32 mouse cellular contexts compared by ENCODE assay signal in genomic region chr12:87054873-87055272, GRCm38 (mm10). TPM values are rescaled to one million over a fixed set of nuclear protein-coding genes. Genes with fewer than 3 reads are reported as not detected.
"Had no signal": no experiment of that assay in that cellular context is flagged by ENCODE, and none has a peak within 500 bp of the region (broad histone marks: within the 10 kb centered on the region; RNA-seq: fewer than 3 reads in every experiment).

No protein-coding gene starts in this region.

- DNase-seq: left cerebral cortex, postnatal 4 days; liver; liver, embryonic 13.5 days; liver, postnatal 0 days; lung, adult 18-20 months; lung, adult 2 months; lung, embryonic 14.5 days; lung, postnatal 10 days; lung, postnatal 14 days; lung, postnatal 36 days; lung, postnatal 4 days; midbrain, embryonic 14.5 days had no signal

- H3K4me1 ChIP-seq: limb, embryonic 10.5 days; limb, embryonic 12.5 days; limb, embryonic 13.5 days; limb, embryonic 15.5 days; liver, embryonic 12.5 days; liver, embryonic 13.5 days; liver, embryonic 15.5 days; lung, embryonic 15.5 days; midbrain, embryonic 10.5 days; midbrain, embryonic 12.5 days; midbrain, embryonic 13.5 days; neural tube, embryonic 12.5 days had no signal

- H3K4me3 ChIP-seq: limb, embryonic 10.5 days; limb, embryonic 12.5 days; limb, embryonic 13.5 days; limb, embryonic 15.5 days; liver, embryonic 12.5 days; liver, embryonic 13.5 days; liver, embryonic 15.5 days; lung, embryonic 15.5 days; megakaryocyte, embryonic 14.5 days; midbrain, embryonic 10.5 days; midbrain, embryonic 12.5 days; midbrain, embryonic 13.5 days; midbrain, embryonic 15.5 days; myocyte; neural tube, embryonic 12.5 days had no signal

- H3K27ac ChIP-seq: limb, embryonic 10.5 days; limb, embryonic 12.5 days; limb, embryonic 13.5 days; limb, embryonic 15.5 days; liver, embryonic 12.5 days; liver, embryonic 13.5 days; liver, embryonic 14.5 days; liver, embryonic 15.5 days; lung, embryonic 15.5 days; macrophage; midbrain, embryonic 10.5 days; midbrain, embryonic 12.5 days; midbrain, embryonic 13.5 days; midbrain, embryonic 15.5 days; neural tube, embryonic 12.5 days had no signal

RNA-seq across cellular contexts. Expression of gene Tmem63c, which starts 33.7 kb away (rescaled TPM):
- polyA plus RNA-seq: limb, embryonic 10.5 days; limb, embryonic 11.5 days; limb, embryonic 12.5 days; limb, embryonic 15.5 days; liver, adult 2 months; liver, embryonic 11.5 days; liver, embryonic 12.5 days; liver, embryonic 13.5 days; liver, embryonic 14.5 days; liver, embryonic 15.5 days; liver, embryonic 16.5 days; liver, postnatal 0 days; lung, embryonic 14.5 days; macrophage; myocyte had no signal

RNA-seq across cellular contexts. Expression of gene Ngb, which starts 47.5 kb away (rescaled TPM):
- polyA plus RNA-seq: liver, embryonic 11.5 days; liver, embryonic 15.5 days; liver, embryonic 16.5 days; liver, postnatal 0 days had no signal
